Mouse (Mus musculus): ENCODE measurements around the gene Dnah12.

- no peak for TF ChIP-seq POLR2A (IDR thresholded peaks at IDR 0.05; ENCODE audit: low read depth, low read length)
- no peak for TF ChIP-seq CTCF (IDR thresholded peaks at IDR 0.05; ENCODE audit: extremely low read depth, insufficient read length, insufficient replicate concordance, low read depth, low read length)
Observed at GRCm38 (mm10) chr14:26854066-26854465, 161.0 kb downstream of the Dnah12 start.

All from small intestine, adult 2 months (tissue).